Mouse (Mus musculus) adrenal gland, postnatal 36 days (tissue): ENCODE data around the gene Arid3a. TPM values are rescaled to one million over a fixed set of nuclear protein-coding genes. Genes with fewer than 3 reads are reported as not detected.
A peak's percentile ranks its signal among the peaks of the same experiment; 100 is the strongest.

Source experiments
- DNase-seq, 2 experiments: peaks; one replicate each; pipeline ENCODE4 v3.0.0; 2021; ENCODE audit warnings: mixed read lengths in 1 of 2
- total RNA-seq, 2 experiments: library from RNA; stranded (reverse); gene quantifications; 2 replicates each; pipeline ENCODE4 v1.2.3; 2021

Gene Arid3a
- total RNA-seq, 2 experiments from 2014 or later: 3.0 to 4.1 TPM

GRCm38 (mm10) chr10:79946752-79947322, 20.0 kb downstream of the Arid3a start:
- no peak for DNase-seq

GRCm38 (mm10) chr10:79947502-79947901, 20.7 kb downstream of the Arid3a start:
- DNase-seq: no peak

GRCm38 (mm10) chr10:79949873-79950272, 23.0 kb downstream of the Arid3a start:
- no peak for DNase-seq

GRCm38 (mm10) chr10:79950661-79951060, 23.8 kb downstream of the Arid3a start:
- DNase-seq: no peak

GRCm38 (mm10) chr10:79953946-79954345, 27.1 kb downstream of the Arid3a start:
- peak; percentile 42 to 63 for DNase-seq

GRCm38 (mm10) chr10:79955691-79956090, 28.8 kb downstream of the Arid3a start:
- DNase-seq: no peak

- no peak for DNase-seq
Measured at GRCm38 (mm10) chr10:79956643-79957154, 29.9 kb downstream of the Arid3a start.

GRCm38 (mm10) chr10:79958140-79958816, 31.4 kb downstream of the Arid3a start:
- DNase-seq: peak; percentile 84 to 87

GRCm38 (mm10) chr10:79959412-79959811, 32.6 kb downstream of the Arid3a start:
- DNase-seq: peak; percentile 27 to 56

- peak; percentile 98 to 100 for DNase-seq
Measured at GRCm38 (mm10) chr10:79959847-79960601, 33.2 kb downstream of the Arid3a start, which contains the start of gene Wdr18. Gene Wdr18 (plus strand): TSS chr10:79960152.

GRCm38 (mm10) chr10:79960671-79961294, 33.9 kb downstream of the Arid3a start:
- DNase-seq: no peak

- DNase-seq: no peak
Measured at GRCm38 (mm10) chr10:79964727-79965126, 37.9 kb downstream of the Arid3a start.

- DNase-seq: peak; percentile 48 to 57
Measured at GRCm38 (mm10) chr10:79965325-79965724, 38.5 kb downstream of the Arid3a start.

- no peak for DNase-seq
Measured at GRCm38 (mm10) chr10:79966886-79967400, 40.1 kb downstream of the Arid3a start.

GRCm38 (mm10) chr10:79968181-79968580, 41.3 kb downstream of the Arid3a start:
- DNase-seq: no peak

GRCm38 (mm10) chr10:79969124-79969568, 42.3 kb downstream of the Arid3a start:
- DNase-seq: no peak

- DNase-seq: peak; percentile 24 to 43
Measured at GRCm38 (mm10) chr10:79970415-79971182, 43.8 kb downstream of the Arid3a start, which contains the start of gene Grin3b. Gene Grin3b (plus strand): TSS chr10:79970715.

- DNase-seq: no peak
Measured at GRCm38 (mm10) chr10:79971183-79971497, 44.3 kb downstream of the Arid3a start.

GRCm38 (mm10) chr10:79972831-79973230, 46.0 kb downstream of the Arid3a start:
- peak in 1 of 2 experiments; percentile 53 for DNase-seq

GRCm38 (mm10) chr10:79974087-79974486, 47.2 kb downstream of the Arid3a start:
- no peak for DNase-seq

GRCm38 (mm10) chr10:79974668-79975067, 47.8 kb downstream of the Arid3a start:
- DNase-seq: no peak
